Mouse (Mus musculus): Measurements from ENCODE around the gene Lrguk.

DNA sequence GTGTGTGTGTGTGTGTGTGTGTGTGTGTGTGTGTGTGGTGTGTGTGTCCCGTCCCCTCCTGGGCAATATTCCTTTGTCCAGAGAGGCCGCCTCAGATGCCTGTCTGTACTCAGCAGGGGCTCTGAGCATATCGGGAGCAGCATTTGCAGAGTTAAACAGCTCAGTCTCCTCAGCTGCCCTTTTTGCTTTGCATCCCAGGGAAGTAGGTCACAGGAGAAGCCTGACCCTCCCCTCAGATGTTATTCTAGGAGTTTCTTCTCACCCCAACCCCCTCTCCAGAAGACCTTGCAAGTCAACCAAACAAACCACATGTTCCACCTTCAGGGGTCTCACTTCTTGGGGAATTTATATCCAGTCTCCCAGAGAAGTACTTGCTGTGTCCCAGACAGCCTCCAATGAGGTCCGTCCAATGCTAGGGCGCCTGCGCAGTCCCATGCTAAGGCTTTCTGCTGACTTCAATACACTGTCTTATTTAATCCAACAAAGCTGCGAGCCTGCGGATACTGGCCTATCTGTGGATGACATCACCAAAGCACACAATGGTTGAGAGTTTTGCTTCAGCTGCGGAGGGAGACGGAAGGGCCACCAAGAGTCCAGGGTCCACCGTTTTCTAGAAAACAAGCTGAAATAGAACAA lies 17.4 kb downstream of the Lrguk start:
- no peak for TF ChIP-seq CTCF (IDR thresholded peaks at IDR 0.05; ENCODE audit: insufficient read depth, low read length)
- no peak for TF ChIP-seq POLR2A (IDR thresholded peaks at IDR 0.05; ENCODE audit: borderline replicate concordance, extremely low read depth, low read depth, low read length)
